Mouse (Mus musculus) limb, embryonic 12.5 days (tissue): ENCODE results near the gene Pcdh11x. TPM values are rescaled to one million over a fixed set of nuclear protein-coding genes. Genes with fewer than 3 reads are reported as not detected.
"Not testable (repeated sequence)": the region's sequence is repeated elsewhere in the genome, so short reads cannot be mapped to it uniquely, and the experiment has no call there.

Experiments used
- ATAC-seq: fragments of 200-750 bp; cut with Nextera tagmentation; 2 replicates; pipeline ENCODE4 v1.8.0; 2017; ENCODE audit warnings: low read depth, moderate TSS enrichment; ENCODE audit not compliant: insufficient number of reproducible peaks, insufficient read depth, low FRiP score, low TSS enrichment
- H3K27ac ChIP-seq: fragments of 300-500 bp; sonication (generic); 2 replicates; pipeline ENCODE4 v1.5.1; 2016; ENCODE audit warnings: mild to moderate bottlenecking, moderate library complexity
- H3K27me3 ChIP-seq: fragments of 300-500 bp; sonication (generic); 2 replicates; pipeline ENCODE4 v1.6.1; 2016; ENCODE audit warnings: mild to moderate bottlenecking, moderate library complexity
- H3K36me3 ChIP-seq: fragments of 300-500 bp; sonication (generic); 2 replicates; pipeline ENCODE4 v1.6.1; 2016; ENCODE audit warnings: mild to moderate bottlenecking, moderate library complexity
- H3K4me1 ChIP-seq: fragments of 300-500 bp; sonication (generic); replicated peaks from 2 replicates; pipeline ENCODE4 v1.6.1; 2016
- H3K4me2 ChIP-seq: fragments of 300-500 bp; sonication (generic); 2 replicates; pipeline ENCODE4 v1.6.1; 2016; ENCODE audit warnings: mild to moderate bottlenecking, moderate library complexity
- H3K4me3 ChIP-seq: fragments of 300-500 bp; sonication (generic); replicated peaks from 2 replicates; pipeline ENCODE4 v1.5.1; 2016; ENCODE audit warnings: mild to moderate bottlenecking
- H3K9ac ChIP-seq: fragments of 300-500 bp; sonication (generic); replicated peaks from 2 replicates; pipeline ENCODE4 v1.6.1; 2016; ENCODE audit warnings: mild to moderate bottlenecking, moderate library complexity
- H3K9me3 ChIP-seq: fragments of 300-500 bp; sonication (generic); 2 replicates; pipeline ENCODE4 v1.6.1; 2016; ENCODE audit warnings: mild to moderate bottlenecking, moderate library complexity
- WGBS: fragments of 180-500 bp; shearing (Covaris S2); methylation state at CpG from one replicate; pipeline ENCODE4 v1.1.7; 2016; 5-methylcytosine and 5-hydroxymethylcytosine counted together
- polyA plus RNA-seq: library from polyadenylated mRNA; unstranded; fragments of >200 nt; fragmentation: Nextera tagmentation; extraction: Ambion mirVana; gene quantifications from 2 replicates; pipeline ENCODE4 v1.2.1, GENCODE M21; 2016

The Pcdh11x gene
- polyA plus RNA-seq = 3.6 and 4.6 TPM in 2 replicates

- Histone ChIP-seq H3K27ac (no peak within 1 kb of the TSS), H3K9ac (peak within 1 kb of the TSS; percentile 34), H3K9me3 (no peaks in the 10 kb centered on the region), H3K4me1 (no peaks in the 10 kb centered on the region), H3K27me3 (peaks cover 13% of the 10 kb centered on the region), H3K4me2 (peak within 1 kb of the TSS; percentile 64), H3K4me3 (peak within 1 kb of the TSS; percentile 43), H3K36me3 (no peaks in the 10 kb centered on the region)
- 12% methylated on average over 32 of the region's 40 CpGs for WGBS
- ATAC-seq = peak; percentile 86
Observed at GRCm38 (mm10) chrX:120290011-120290899, at the start of gene Pcdh11x. Gene Pcdh11x, plus strand, starts transcription at chrX:120290259.

DNA sequence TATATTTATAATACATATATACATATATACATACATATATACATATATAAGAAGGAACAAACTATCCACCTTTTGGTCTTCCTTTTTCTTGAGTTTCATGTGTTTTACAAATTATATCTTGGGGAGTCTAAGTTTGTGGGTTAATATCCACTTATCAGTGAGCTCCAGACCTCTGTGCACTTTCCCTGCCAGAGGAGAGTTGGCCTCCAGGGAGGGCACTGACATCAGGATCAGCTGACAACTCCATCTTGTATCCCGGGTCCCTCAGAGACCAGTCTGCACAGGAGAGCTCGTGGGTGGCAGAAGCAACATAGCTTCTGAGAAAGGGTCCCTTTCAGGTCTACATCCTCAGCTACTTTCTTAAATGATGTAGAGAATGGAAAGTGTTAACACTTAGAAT is 30.0 kb upstream of the Pcdh11x start:
- 71% methylated on average over 2 of the region's 2 CpGs for WGBS

DNA sequence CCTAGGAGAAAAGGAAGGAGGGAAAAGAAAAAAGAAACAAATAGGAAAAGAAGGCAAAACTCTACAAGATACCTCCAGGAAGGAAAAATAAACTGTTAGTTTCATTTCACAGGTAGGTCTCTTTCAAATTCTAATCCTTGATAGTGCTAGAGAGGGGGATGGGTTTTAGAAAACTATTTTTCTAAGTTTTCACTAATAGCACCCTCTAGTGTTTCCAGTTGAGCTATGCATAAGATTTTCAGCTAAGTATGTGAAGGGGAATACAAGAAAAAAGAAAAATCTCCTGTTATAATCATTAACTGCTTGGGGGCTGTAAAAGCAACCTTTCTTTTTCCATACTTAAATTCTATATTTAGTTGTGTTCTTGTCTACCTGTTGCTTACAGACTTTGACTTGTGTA is 4.5 kb upstream of the Pcdh11x start:
- H3K9ac ChIP-seq = no peak overlapping the region
- H3K36me3 ChIP-seq = no peaks in the 10 kb centered on the region
- ATAC-seq = no peak
- H3K9me3 ChIP-seq = no peaks in the 10 kb centered on the region
- H3K27ac ChIP-seq = no peak overlapping the region
- H3K4me1 ChIP-seq = no peaks in the 10 kb centered on the region
- no peak overlapping the region for H3K4me3 ChIP-seq
- H3K27me3 ChIP-seq = no peaks in the 10 kb centered on the region
- no peak overlapping the region for H3K4me2 ChIP-seq

More for the DNA sequence above, 30.0 kb upstream of the Pcdh11x start:
- no peak overlapping the region for H3K4me3 ChIP-seq
- H3K36me3 ChIP-seq = no peaks in the 10 kb centered on the region
- no peak for ATAC-seq
- no peak overlapping the region for H3K27ac ChIP-seq
- no peaks in the 10 kb centered on the region for H3K4me1 ChIP-seq
- H3K4me2 ChIP-seq = no peak overlapping the region
- no peaks in the 10 kb centered on the region for H3K27me3 ChIP-seq
- no peak overlapping the region for H3K9ac ChIP-seq
- H3K9me3 ChIP-seq = no peaks in the 10 kb centered on the region

DNA sequence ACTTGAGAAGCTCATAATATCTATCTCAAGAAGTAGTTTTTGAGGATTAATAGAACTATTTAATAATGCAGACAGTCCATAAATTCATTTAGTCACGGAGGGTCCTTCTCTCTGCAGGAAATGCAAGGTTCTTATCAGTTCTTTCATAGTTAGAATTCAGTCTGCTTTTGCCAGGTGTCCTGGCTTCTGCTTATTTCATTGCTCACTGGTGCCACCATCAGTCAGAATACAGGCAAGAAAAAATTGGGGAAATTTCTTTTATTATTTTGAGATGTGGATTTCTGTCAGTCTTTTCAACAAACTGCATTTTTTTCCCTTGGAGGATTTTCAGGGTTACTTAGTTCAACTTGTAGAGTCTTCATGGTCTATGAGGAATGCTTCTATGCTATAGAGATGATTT is 2.6 kb upstream of the Pcdh11x start:
- Histone ChIP-seq H3K4me1 (no peaks in the 10 kb centered on the region), H3K4me3 (no peak overlapping the region), H3K9ac (no peak overlapping the region), H3K27ac (no peak overlapping the region), H3K27me3 (peaks cover 9% of the 10 kb centered on the region), H3K4me2 (no peak overlapping the region), H3K9me3 (no peaks in the 10 kb centered on the region), H3K36me3 (no peaks in the 10 kb centered on the region)
- WGBS = 21% methylated on average over 1 of the region's 1 CpGs
- ATAC-seq = no peak

GRCm38 (mm10) chrX:120290900-120291280 is 831 bp downstream of the Pcdh11x start:
- ATAC-seq = no peak
- no peak overlapping the region for H3K9ac ChIP-seq
- H3K4me2 ChIP-seq = peak overlapping the region; percentile 64
- H3K27ac ChIP-seq = no peak overlapping the region
- H3K36me3 ChIP-seq = no peaks in the 10 kb centered on the region
- no peaks in the 10 kb centered on the region for H3K4me1 ChIP-seq
- peak overlapping the region; percentile 43 for H3K4me3 ChIP-seq
- peaks cover 13% of the 10 kb centered on the region for H3K27me3 ChIP-seq
- 17% methylated on average over 18 of the region's 18 CpGs for WGBS
- no peaks in the 10 kb centered on the region for H3K9me3 ChIP-seq

DNA sequence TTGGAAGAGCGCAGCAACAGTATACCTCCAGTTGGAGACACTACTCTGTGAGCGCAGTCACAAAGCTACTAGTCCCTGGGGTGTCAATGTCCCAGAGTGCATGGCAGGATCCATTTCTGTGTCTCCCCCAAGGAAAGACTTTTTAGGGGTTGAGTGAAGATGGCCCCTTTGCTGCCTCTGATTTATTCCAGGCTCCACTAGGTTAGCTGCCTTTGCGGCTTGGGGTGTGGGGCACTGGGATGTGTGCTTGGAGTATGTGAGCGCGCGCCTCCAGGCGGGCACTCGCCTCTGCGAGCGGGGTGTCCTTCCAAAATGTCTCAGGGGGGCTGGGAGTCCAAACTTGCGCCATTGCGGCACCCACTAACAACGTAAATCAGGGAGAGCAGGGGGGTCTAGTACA is 1.6 kb downstream of the Pcdh11x start:
- no peaks in the 10 kb centered on the region for H3K9me3 ChIP-seq
- no peak overlapping the region for H3K9ac ChIP-seq
- peak overlapping the region; percentile 43 for H3K4me3 ChIP-seq
- H3K36me3 ChIP-seq = no peaks in the 10 kb centered on the region
- no peak for ATAC-seq
- no peaks in the 10 kb centered on the region for H3K4me1 ChIP-seq
- WGBS = 7% methylated on average over 13 of the region's 13 CpGs
- no peak overlapping the region for H3K27ac ChIP-seq
- H3K27me3 ChIP-seq = peaks cover 13% of the 10 kb centered on the region
- peak overlapping the region; percentile 64 for H3K4me2 ChIP-seq

- peak; percentile 73; the same call in 1 of the 2 replicates for ATAC-seq
- Histone ChIP-seq H3K36me3 (no peaks in the 10 kb centered on the region), H3K4me2 (peak overlapping the region; percentile 64), H3K27me3 (peaks cover 13% of the 10 kb centered on the region), H3K9ac (peak overlapping the region; percentile 44), H3K4me1 (no peaks in the 10 kb centered on the region), H3K4me3 (peak overlapping the region; percentile 43), H3K27ac (no peak overlapping the region), H3K9me3 (no peaks in the 10 kb centered on the region)
- 7% methylated on average over 36 of the region's 46 CpGs for WGBS
Observed at GRCm38 (mm10) chrX:120292832-120293750, 3.0 kb downstream of the Pcdh11x start.

DNA sequence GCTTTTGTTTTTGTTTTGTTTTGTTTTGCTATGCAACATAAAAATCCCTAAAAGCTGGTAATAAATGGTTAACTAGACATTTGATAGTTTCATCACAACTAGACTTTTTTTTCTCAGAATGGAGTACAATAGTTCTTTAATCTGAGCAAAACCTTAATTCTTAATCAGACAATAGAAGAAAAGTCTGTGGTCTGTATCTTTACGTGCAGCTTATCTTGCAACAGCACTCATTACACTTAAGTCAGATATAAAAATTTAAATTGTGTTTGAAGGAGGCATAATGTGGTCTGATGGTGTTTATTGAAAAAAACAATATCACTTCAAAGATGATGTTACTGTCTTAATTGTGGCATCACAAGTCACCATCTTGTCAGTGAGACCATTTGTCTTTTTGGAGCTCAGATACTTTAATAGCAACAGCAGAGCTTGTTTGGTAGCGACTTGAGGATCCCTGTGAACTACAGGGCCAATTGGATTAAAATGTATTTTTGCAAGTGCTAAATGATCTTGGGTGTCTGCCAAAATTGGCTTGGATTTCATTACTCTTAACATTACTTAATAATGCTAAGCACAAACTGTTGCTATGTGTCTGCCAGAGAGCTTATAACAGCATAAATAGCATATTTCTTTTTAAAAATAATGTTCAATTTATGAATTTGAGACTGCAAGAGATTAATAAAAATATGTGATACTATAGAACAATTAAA is 11.6 kb downstream of the Pcdh11x start:
- H3K27ac ChIP-seq = no peak overlapping the region
- H3K36me3 ChIP-seq = no peaks in the 10 kb centered on the region
- no peaks in the 10 kb centered on the region for H3K27me3 ChIP-seq
- no peak overlapping the region for H3K9ac ChIP-seq
- H3K4me1 ChIP-seq = no peaks in the 10 kb centered on the region
- H3K9me3 ChIP-seq = no peaks in the 10 kb centered on the region
- 73% methylated on average over 2 of the region's 2 CpGs for WGBS
- ATAC-seq = no peak
- no peak overlapping the region for H3K4me2 ChIP-seq
- no peak overlapping the region for H3K4me3 ChIP-seq

GRCm38 (mm10) chrX:120312995-120313394 is 22.9 kb downstream of the Pcdh11x start, which contains the start of gene H2afb3:
Gene H2afb3, minus strand, starts transcription at chrX:120313095.
- not testable (repeated sequence) for H3K9ac ChIP-seq, H3K36me3 ChIP-seq, H3K27me3 ChIP-seq, H3K9me3 ChIP-seq, H3K27ac ChIP-seq, H3K4me3 ChIP-seq, ATAC-seq, H3K4me2 ChIP-seq, H3K4me1 ChIP-seq
- 90% methylated on average over 9 of the region's 10 CpGs for WGBS

DNA sequence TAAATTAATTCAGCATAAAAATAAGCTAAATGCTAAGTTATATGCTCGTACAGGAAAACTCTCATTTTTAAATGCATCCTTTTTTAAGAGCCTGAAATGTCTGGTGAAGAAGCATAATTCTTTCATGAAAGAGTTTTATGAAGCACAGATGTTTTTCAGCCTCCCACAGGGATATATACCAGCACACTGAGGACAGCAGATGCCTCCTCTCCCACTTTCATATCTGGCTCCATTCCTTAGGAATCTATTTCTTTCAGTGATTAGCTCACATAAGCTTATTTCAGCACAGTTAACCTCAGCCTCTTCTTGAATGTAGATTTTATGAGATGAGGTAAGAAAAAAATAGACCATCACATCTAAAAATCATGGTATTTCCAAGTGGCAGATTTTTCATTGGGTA is 176.2 kb downstream of the Pcdh11x start:
- 75% methylated on average over 1 of the region's 1 CpGs for WGBS
- Histone ChIP-seq H3K9ac (no peak overlapping the region), H3K27me3 (no peaks in the 10 kb centered on the region), H3K4me1 (no peaks in the 10 kb centered on the region), H3K36me3 (no peaks in the 10 kb centered on the region), H3K9me3 (no peaks in the 10 kb centered on the region), H3K27ac (no peak overlapping the region), H3K4me3 (no peak overlapping the region), H3K4me2 (no peak overlapping the region)
- no peak for ATAC-seq

- no peak overlapping the region for H3K27ac ChIP-seq
- ATAC-seq = no peak
Observed at GRCm38 (mm10) chrX:120486428-120486827, 196.4 kb downstream of the Pcdh11x start.

More at GRCm38 (mm10) chrX:120486428-120486827, 196.4 kb downstream of the Pcdh11x start:
- no peaks in the 10 kb centered on the region for H3K4me1 ChIP-seq
- H3K4me2 ChIP-seq = no peak overlapping the region
- no peak overlapping the region for H3K4me3 ChIP-seq
- H3K9ac ChIP-seq = no peak overlapping the region
- no peaks in the 10 kb centered on the region for H3K36me3 ChIP-seq
- no peaks in the 10 kb centered on the region for H3K9me3 ChIP-seq
- H3K27me3 ChIP-seq = no peaks in the 10 kb centered on the region
